ENCODE assay signal across 8 mouse cellular contexts in genomic region chr1:72870615-72871336, GRCm38 (mm10). TPM values are rescaled to one million over a fixed set of nuclear protein-coding genes. Genes with fewer than 3 reads are reported as not detected.
DNase-seq lines count a peak whose midpoint lies in the region; ATAC-seq and TF ChIP-seq lines count a peak whose summit lies in the region.

No protein-coding gene starts in this region.

- WGBS in lung, embryonic 14.5 days = under 1% methylated on average over 20 of the region's 20 CpGs

- H3K4me3 ChIP-seq in ES-Bruce4 (ENCODE audit: low read depth, low read length) = peak overlapping the region; percentile 55
- H3K4me3 ChIP-seq in lung, embryonic 14.5 days (ENCODE audit: low read depth, low read length) = peak overlapping the region; percentile 59

- TF ChIP-seq EP300 in ES-Bruce4 (IDR thresholded peaks at IDR 0.05; ENCODE audit: insufficient read depth, low read depth, low read length) = no peak

- no peak overlapping the region for H3K27ac ChIP-seq in ES-Bruce4 (ENCODE audit: insufficient read depth, low read length)
- peak overlapping the region; percentile 63 for H3K27ac ChIP-seq in lung, embryonic 14.5 days (ENCODE audit: low read depth)

- ATAC-seq in frontal cortex, adult (ENCODE audit: low TSS enrichment) = peak; percentile 56
- ATAC-seq in lung, embryonic 14.5 days (ENCODE audit: insufficient read depth) = peak; percentile 52

- no peak for TF ChIP-seq POLR2A in ES-Bruce4 (IDR thresholded peaks at IDR 0.05; ENCODE audit: insufficient read depth, low read length)

- peak; percentile 92 to 96 for DNase-seq in cerebellum, adult 18-20 months
- peak; percentile 89 for DNase-seq in heart, postnatal 4 days
- peak; percentile 94 for DNase-seq in layer of hippocampus, adult 9-11 months
- DNase-seq in lung, embryonic 14.5 days = peak; percentile 96
- peak; percentile 84 for DNase-seq in retina, embryonic 14.5 days (ENCODE audit: low spot score)
- DNase-seq in natural killer cell, adult 2 months (ENCODE audit: low spot score in 2 of 2) = no peak

- H3K4me2 ChIP-seq in lung, embryonic 14.5 days = peak overlapping the region; percentile 87

- no peaks in the 10 kb centered on the region for H3K9me3 ChIP-seq in ES-Bruce4 (replicated peaks; ENCODE audit: control insufficient read depth, insufficient read depth, low read length, poor library complexity, severe bottlenecking)
- H3K9me3 ChIP-seq in lung, embryonic 14.5 days (ENCODE audit: low read depth, low read length) = no peaks in the 10 kb centered on the region

- H3K36me3 ChIP-seq in ES-Bruce4 (ENCODE audit: control insufficient read depth, insufficient read depth, low read length, poor library complexity, severe bottlenecking) = no peaks in the 10 kb centered on the region
- H3K36me3 ChIP-seq in lung, embryonic 14.5 days (ENCODE audit: insufficient read depth) = peaks cover 8% of the 10 kb centered on the region

- no peak for TF ChIP-seq CTCF in ES-Bruce4 (IDR thresholded peaks at IDR 0.05; ENCODE audit: low read depth, low read length)
- no peak for TF ChIP-seq CTCF in lung, embryonic 14.5 days (IDR thresholded peaks at IDR 0.05; ENCODE audit: low read depth)

- peaks cover 11% of the 10 kb centered on the region for H3K27me3 ChIP-seq in ES-Bruce4 (ENCODE audit: control insufficient read depth, insufficient read depth, low read length, poor library complexity, severe bottlenecking)
- peaks cover 14% of the 10 kb centered on the region for H3K27me3 ChIP-seq in lung, embryonic 14.5 days (ENCODE audit: insufficient read depth, low read length)

- no peak overlapping the region for H3K9ac ChIP-seq in ES-Bruce4 (ENCODE audit: low read depth, poor library complexity, severe bottlenecking)
- peak overlapping the region; percentile 27; the same call in 1 of the 2 replicates for H3K9ac ChIP-seq in lung, embryonic 14.5 days

- H3K4me1 ChIP-seq in ES-Bruce4 (ENCODE audit: control insufficient read depth, insufficient read depth, low read length) = no peaks in the 10 kb centered on the region
- no peaks in the 10 kb centered on the region; the same call in 1 of the 2 replicates for H3K4me1 ChIP-seq in lung, embryonic 14.5 days (ENCODE audit: insufficient read depth)

RNA-seq across cellular contexts. Expression of gene Igfbp5, which starts 3.9 kb away (rescaled TPM):
- 0.99 TPM in 2 replicates for polyA plus RNA-seq in ES-Bruce4 (2011; ENCODE audit: insufficient read depth, insufficient read length, low read depth, missing spikeins)
- 100 to 1,000 TPM; 190 to 236 TPM for total RNA-seq in heart, postnatal 4 days (2021)
- 48.5 and 51.8 TPM in 2 replicates for polyA plus RNA-seq in lung, embryonic 14.5 days (2014; fragmentation: Nextera tagmentation; extraction: Ambion mirVana)

RNA-seq across cellular contexts. Expression of gene Igfbp2, which starts 46.5 kb away (rescaled TPM):
- polyA plus RNA-seq in ES-Bruce4 (2011; ENCODE audit: insufficient read depth, insufficient read length, low read depth, missing spikeins) = 537 and 588 TPM in 2 replicates
- total RNA-seq in heart, postnatal 4 days (2021) = 1 to 10 TPM; 5.3 to 8.4 TPM
- 321 and 352 TPM in 2 replicates for polyA plus RNA-seq in lung, embryonic 14.5 days (2014; fragmentation: Nextera tagmentation; extraction: Ambion mirVana)

Comparison
In these comparisons a context has a peak if more than half of its experiments do, and no peak if none do; other contexts are left out.
1. DNase-seq: peak in cerebellum, adult 18-20 months (2 of 2), heart, postnatal 4 days (single experiment), layer of hippocampus, adult 9-11 months (single experiment), lung, embryonic 14.5 days (single experiment) and retina, embryonic 14.5 days (single experiment); none in natural killer cell, adult 2 months (0 of 2).
2. RNA of gene Igfbp5, which starts 3.9 kb away (polyA plus RNA-seq): 48.5 to 51.8 TPM in lung, embryonic 14.5 days; 0.99 TPM in ES-Bruce4; every median in the first group is over 10 times any median in the second.